Mouse (Mus musculus) midbrain, embryonic 15.5 days (tissue): Measurements from ENCODE around the gene Lamtor1. TPM values are rescaled to one million over a fixed set of nuclear protein-coding genes. Genes with fewer than 3 reads are reported as not detected.

ENCODE experiments used
- ATAC-seq: fragments of 200-750 bp; cut with Nextera tagmentation; replicated peaks from 2 replicates; pipeline ENCODE4 v1.8.0; 2017; ENCODE audit warnings: moderate TSS enrichment
- H3K27ac ChIP-seq: fragments of 300-500 bp; sonication (generic); 2 replicates; pipeline ENCODE4 v1.5.1; 2015; ENCODE audit warnings: mild to moderate bottlenecking, inconsistent platforms
- H3K27me3 ChIP-seq: fragments of 300-500 bp; sonication (generic); replicated peaks from 2 replicates; pipeline ENCODE4 v1.6.1; 2015; ENCODE audit warnings: inconsistent platforms
- H3K36me3 ChIP-seq: fragments of 300-500 bp; sonication (generic); replicated peaks from 2 replicates; pipeline ENCODE4 v1.6.1; 2015; ENCODE audit warnings: inconsistent platforms
- H3K4me1 ChIP-seq: fragments of 300-500 bp; sonication (generic); 2 replicates; pipeline ENCODE4 v1.6.1; 2015; ENCODE audit warnings: inconsistent platforms
- H3K4me2 ChIP-seq: fragments of 300-500 bp; sonication (generic); 2 replicates; pipeline ENCODE4 v1.6.1; 2015; ENCODE audit warnings: inconsistent platforms, mild to moderate bottlenecking, moderate library complexity
- H3K4me3 ChIP-seq: fragments of 300-500 bp; sonication (generic); 2 replicates; pipeline ENCODE4 v1.5.1; 2015; ENCODE audit warnings: mild to moderate bottlenecking, inconsistent platforms
- H3K9ac ChIP-seq: fragments of 300-500 bp; sonication (generic); 2 replicates; pipeline ENCODE4 v1.6.1; 2015; ENCODE audit warnings: mild to moderate bottlenecking, inconsistent platforms
- H3K9me3 ChIP-seq: fragments of 300-500 bp; sonication (generic); 2 replicates; pipeline ENCODE4 v1.6.1; 2016; ENCODE audit warnings: inconsistent platforms
- WGBS: fragments of 180-500 bp; shearing (Covaris S2); methylation state at CpG from one replicate; pipeline ENCODE4 v1.1.7; 2015; ENCODE audit warnings: mixed read lengths; 5-methylcytosine and 5-hydroxymethylcytosine counted together
- polyA plus RNA-seq: library from polyadenylated mRNA; unstranded; fragments of >200 nt; fragmentation: Nextera tagmentation; extraction: Ambion mirVana; gene quantifications from 2 replicates; pipeline ENCODE4 v1.2.1, GENCODE M21; 2015

Gene Lamtor1
- polyA plus RNA-seq, 1 experiment from 2014 or later = 154 TPM

DNA sequence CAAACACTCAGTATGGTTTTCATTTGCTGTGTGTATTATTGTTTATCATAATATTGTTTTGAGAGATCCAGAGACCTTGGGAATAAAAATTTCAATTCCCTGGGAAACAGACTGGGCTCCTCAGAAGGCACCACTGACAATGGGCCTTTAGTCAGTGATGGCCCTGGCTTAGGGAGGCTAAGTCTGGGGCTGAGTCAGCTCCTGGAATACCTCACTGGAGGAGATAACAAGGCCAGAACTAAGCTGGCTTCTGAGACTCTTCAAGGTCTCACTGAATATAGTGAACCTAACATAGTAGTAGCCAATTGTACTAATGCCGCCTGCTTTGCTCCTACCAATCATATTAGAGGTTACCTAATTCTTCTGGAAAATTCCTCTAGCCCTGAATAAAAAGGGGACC, 29.7 kb upstream of the Lamtor1 start:
- no peaks in the 10 kb centered on the region for H3K36me3 ChIP-seq
- 93% methylated on average over 1 of the region's 1 CpGs for WGBS
- no peak for ATAC-seq
- H3K9ac ChIP-seq = no peak overlapping the region
- H3K27me3 ChIP-seq = no peaks in the 10 kb centered on the region
- no peak overlapping the region for H3K4me2 ChIP-seq
- H3K4me3 ChIP-seq = no peak overlapping the region
- H3K27ac ChIP-seq = no peak overlapping the region
- no peaks in the 10 kb centered on the region for H3K4me1 ChIP-seq
- no peaks in the 10 kb centered on the region for H3K9me3 ChIP-seq

- no peaks in the 10 kb centered on the region for H3K36me3 ChIP-seq
Observed at GRCm38 (mm10) chr7:101880855-101881254, 24.8 kb upstream of the Lamtor1 start.

DNA sequence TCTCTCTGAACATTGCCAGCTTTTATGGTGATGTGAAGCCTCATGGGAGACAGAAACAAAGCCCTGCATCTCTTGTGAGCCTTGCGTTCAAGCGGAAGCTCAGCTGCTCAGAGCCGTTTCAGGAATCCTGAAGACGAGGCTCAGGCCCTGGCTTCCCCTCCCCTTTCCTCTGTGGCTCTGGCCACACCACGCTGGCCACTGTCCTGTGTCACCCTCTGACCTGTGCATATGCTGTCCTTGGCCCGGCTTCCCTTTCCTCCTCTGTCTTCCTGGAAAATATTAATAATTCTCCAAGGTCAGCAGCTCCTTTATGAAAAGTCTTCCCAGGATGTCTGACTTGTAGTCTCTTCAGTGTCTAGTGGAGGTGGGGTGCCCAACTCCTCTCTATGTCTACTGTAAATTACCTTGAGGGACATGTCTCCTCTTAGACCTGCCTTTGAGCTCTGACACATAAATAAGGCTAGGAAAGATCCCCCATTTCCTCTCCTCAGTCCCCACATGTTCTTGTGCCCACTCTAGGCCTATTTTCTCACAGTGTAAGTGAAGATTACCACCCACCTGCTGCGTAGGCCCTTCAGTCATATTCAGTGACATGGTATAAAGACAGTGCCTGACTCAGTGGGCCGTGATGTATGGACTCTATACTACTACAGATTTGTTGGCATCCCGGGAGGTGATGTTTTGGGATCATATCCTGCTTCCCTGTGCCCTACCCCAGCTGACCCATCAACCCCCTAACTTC, 23.1 kb upstream of the Lamtor1 start:
- Histone ChIP-seq H3K27me3 (no peaks in the 10 kb centered on the region), H3K9me3 (no peaks in the 10 kb centered on the region), H3K4me3 (no peak overlapping the region), H3K4me1 (no peaks in the 10 kb centered on the region), H3K27ac (no peak overlapping the region), H3K36me3 (no peaks in the 10 kb centered on the region), H3K9ac (no peak overlapping the region), H3K4me2 (no peak overlapping the region)
- 64% methylated on average over 9 of the region's 9 CpGs for WGBS
- no peak for ATAC-seq

More at GRCm38 (mm10) chr7:101880855-101881254, 24.8 kb upstream of the Lamtor1 start:
- Histone ChIP-seq H3K4me1 (no peaks in the 10 kb centered on the region), H3K27me3 (no peaks in the 10 kb centered on the region), H3K4me3 (no peak overlapping the region), H3K9ac (no peak overlapping the region), H3K27ac (no peak overlapping the region), H3K9me3 (no peaks in the 10 kb centered on the region), H3K4me2 (no peak overlapping the region)
- 81% methylated on average over 4 of the region's 4 CpGs for WGBS
- no peak for ATAC-seq

GRCm38 (mm10) chr7:101884160-101884559, 21.5 kb upstream of the Lamtor1 start:
- 94% methylated on average over 4 of the region's 4 CpGs for WGBS

DNA sequence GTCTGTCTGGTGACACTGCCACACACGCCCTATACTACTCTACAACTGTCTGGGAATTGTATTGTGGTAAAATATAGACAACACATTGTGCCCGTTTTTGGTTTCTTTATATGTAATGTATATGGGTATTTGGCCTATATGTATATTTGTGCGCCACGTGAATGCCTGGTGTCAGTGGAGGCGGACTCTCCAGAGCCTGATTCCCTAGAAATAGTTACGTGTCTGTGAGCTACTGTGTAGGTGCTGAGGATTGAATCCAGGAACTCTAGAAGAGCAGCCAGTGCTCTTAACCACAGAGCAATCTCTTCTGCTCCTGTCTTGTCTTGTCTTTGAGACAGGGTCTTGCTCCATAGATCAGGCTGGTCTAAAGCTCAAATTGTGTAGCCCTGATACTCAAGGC, 19.4 kb upstream of the Lamtor1 start:
- Histone ChIP-seq H3K9ac (no peak overlapping the region), H3K27ac (no peak overlapping the region), H3K36me3 (no peaks in the 10 kb centered on the region), H3K4me2 (no peak overlapping the region), H3K9me3 (no peaks in the 10 kb centered on the region), H3K4me1 (no peaks in the 10 kb centered on the region), H3K4me3 (no peak overlapping the region), H3K27me3 (no peaks in the 10 kb centered on the region)
- WGBS = 87% methylated on average over 6 of the region's 6 CpGs
- ATAC-seq = no peak

More at GRCm38 (mm10) chr7:101884160-101884559, 21.5 kb upstream of the Lamtor1 start:
- Histone ChIP-seq H3K9me3 (no peaks in the 10 kb centered on the region), H3K4me1 (no peaks in the 10 kb centered on the region), H3K27me3 (no peaks in the 10 kb centered on the region), H3K4me2 (no peak overlapping the region), H3K4me3 (no peak overlapping the region), H3K27ac (no peak overlapping the region), H3K36me3 (no peaks in the 10 kb centered on the region), H3K9ac (no peak overlapping the region)
- no peak for ATAC-seq

GRCm38 (mm10) chr7:101888460-101888859, 17.2 kb upstream of the Lamtor1 start:
- H3K36me3 ChIP-seq = no peaks in the 10 kb centered on the region
- no peaks in the 10 kb centered on the region for H3K4me1 ChIP-seq
- H3K27me3 ChIP-seq = no peaks in the 10 kb centered on the region
- 87% methylated on average over 4 of the region's 4 CpGs for WGBS
- H3K9me3 ChIP-seq = no peaks in the 10 kb centered on the region
- H3K4me3 ChIP-seq = no peak overlapping the region
- H3K4me2 ChIP-seq = no peak overlapping the region
- ATAC-seq = no peak
- H3K9ac ChIP-seq = no peak overlapping the region
- H3K27ac ChIP-seq = no peak overlapping the region

DNA sequence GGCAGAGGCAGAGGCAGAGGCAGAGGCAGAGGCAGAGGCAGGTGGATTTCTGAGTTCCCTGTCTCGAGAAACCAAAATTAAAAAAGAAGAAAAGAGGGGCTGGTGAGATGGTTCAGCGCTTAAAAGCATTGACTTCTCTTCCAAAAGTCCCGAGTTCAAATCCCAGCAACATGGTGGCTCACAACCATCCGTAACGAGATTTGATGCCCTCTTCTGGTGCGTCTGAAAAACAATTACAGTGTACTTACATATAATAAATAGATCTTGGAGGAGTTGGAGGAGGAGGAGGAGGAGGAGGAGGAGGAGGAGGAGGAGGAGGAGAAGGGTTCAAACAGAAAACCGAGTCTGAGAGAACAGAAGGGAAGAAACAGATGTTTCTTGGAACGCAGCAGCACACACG, 10.0 kb upstream of the Lamtor1 start:
- H3K4me2 ChIP-seq = peak overlapping the region; percentile 38
- no peaks in the 10 kb centered on the region for H3K9me3 ChIP-seq
- H3K9ac ChIP-seq = peak overlapping the region; percentile 65
- peak overlapping the region; percentile 94 for H3K27ac ChIP-seq
- H3K27me3 ChIP-seq = no peaks in the 10 kb centered on the region
- WGBS = 36% methylated on average over 9 of the region's 9 CpGs
- peak overlapping the region; percentile 73 for H3K4me3 ChIP-seq
- 0 out of 2 replicates have a peak, but pooled peaks cover 3% of the 10 kb centered on the region for H3K36me3 ChIP-seq
- no peak; the same call in 1 of the 2 replicates for ATAC-seq
- H3K4me1 ChIP-seq = peaks cover 16% of the 10 kb centered on the region

DNA sequence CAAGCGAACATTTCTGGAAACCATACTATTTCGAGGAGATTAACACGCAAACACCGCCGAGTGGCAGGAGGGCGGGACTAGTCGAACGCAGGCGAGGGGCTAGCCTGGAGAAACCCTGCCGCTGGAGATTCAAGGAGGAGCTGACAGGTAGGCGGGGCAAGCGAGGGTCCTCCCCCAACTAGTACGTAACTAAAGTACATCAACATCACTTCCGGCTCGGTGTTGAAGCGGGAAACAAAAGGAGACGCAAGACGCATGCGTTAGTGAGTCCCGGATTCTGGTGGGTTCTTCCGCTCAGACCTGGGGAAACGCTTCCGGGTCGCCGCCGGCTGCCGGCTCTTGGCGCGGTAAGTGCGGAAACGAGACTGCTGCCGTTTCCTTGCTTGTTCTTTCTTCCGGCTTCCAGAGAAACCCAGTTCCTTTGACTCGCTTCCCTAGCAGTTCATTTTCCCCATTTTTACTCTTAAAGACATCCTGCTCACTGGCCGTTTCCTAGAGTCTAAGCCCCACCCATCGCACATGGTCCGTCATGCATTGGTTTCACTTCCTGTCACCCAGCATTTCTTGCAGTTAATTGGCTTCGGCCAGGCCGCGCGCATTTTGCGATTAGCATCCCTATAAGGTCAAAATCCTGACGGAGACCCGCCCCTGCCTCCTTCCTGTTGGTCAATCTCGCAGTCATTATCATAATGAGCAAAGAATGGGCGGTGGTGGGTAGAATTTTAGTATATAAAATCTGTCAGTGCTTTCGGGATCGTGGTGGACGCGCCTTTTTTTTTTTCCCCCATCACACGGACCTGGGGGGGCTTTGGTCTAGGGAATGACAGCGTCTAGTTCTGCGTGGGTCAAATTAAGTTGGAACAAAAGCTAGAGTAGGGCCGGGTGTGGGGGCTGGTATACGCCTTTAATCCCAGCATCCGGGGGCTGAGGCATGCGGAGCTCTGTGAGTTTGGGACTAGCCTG, 9.3 kb upstream of the Lamtor1 start:
- ATAC-seq = peak; percentile 98
- Histone ChIP-seq H3K27me3 (no peaks in the 10 kb centered on the region), H3K27ac (peak overlapping the region; percentile 94), H3K9me3 (no peaks in the 10 kb centered on the region), H3K4me1 (peaks cover 16% of the 10 kb centered on the region), H3K9ac (peak overlapping the region; percentile 65), H3K4me2 (peak overlapping the region; percentile 49), H3K4me3 (peak overlapping the region; percentile 73), H3K36me3 (0 out of 2 replicates have a peak, but pooled peaks cover 3% of the 10 kb centered on the region)
- WGBS = under 1% methylated on average over 57 of the region's 57 CpGs

DNA sequence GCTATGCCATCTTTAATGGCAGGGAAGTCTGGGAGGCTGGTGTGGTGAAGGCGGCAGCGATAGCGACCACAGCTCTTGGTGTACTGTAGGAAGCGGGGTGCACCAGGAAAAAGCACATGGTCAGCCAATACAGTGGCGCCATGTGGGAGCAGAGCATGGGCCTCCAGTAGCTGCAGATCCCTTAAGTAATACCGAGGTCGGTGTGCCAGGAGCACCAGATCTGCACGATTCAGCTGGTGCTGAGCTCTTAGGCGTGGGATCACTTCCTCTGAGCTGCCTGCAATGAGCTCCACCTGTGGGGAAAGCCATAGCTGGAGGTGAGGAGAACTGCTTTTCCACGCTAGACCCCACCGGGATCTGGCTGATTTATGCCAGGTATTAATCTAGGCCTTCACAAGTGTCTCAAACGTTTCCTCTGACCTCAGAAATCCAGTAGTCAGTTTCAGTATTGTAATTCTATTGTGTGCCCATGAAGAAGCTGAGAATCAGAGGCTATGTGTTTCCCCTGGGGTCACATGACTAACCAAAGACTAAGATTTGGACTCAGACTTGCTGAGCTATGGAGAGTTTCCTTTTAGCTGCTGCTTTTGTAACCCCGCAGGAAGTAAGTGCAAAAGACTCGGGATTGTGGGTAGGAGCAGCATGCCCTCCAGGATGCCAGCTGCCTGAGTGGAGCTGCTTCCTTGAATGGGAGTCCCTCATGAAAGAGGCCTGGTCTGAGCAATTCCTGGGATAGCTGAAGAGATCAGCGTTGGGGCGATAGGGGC, 5.2 kb upstream of the Lamtor1 start:
- 96% methylated on average over 16 of the region's 16 CpGs for WGBS
- no peak for ATAC-seq

DNA sequence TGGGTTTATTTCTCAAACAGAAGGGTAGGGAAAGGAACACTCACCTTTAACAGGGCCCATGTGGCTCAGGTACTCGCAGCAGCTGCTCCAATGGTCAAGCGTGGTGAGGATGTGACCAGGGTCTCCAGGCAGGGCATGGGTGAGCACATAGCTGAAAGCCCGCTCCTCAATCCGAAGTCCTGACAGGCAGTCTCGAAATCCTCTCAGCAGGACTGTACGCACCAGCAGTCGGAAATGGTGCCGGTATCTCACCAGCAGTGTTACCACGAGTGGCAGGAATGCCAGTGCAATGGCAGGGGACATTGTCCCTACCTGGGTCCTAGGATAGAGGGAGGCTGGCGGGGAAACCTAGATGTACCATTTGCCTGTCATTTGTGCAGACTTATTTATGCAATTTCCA, 3.7 kb upstream of the Lamtor1 start:
- 93% methylated on average over 10 of the region's 10 CpGs for WGBS
- H3K4me3 ChIP-seq = no peak overlapping the region
- ATAC-seq = no peak

More for the DNA sequence above, 5.2 kb upstream of the Lamtor1 start:
- no peak overlapping the region for H3K4me3 ChIP-seq
- peaks cover 13% of the 10 kb centered on the region for H3K4me1 ChIP-seq
- H3K9me3 ChIP-seq = no peaks in the 10 kb centered on the region
- H3K27ac ChIP-seq = no peak overlapping the region
- H3K27me3 ChIP-seq = no peaks in the 10 kb centered on the region
- no peak overlapping the region for H3K9ac ChIP-seq
- 0 out of 2 replicates have a peak, but pooled peaks cover 3% of the 10 kb centered on the region for H3K36me3 ChIP-seq
- H3K4me2 ChIP-seq = no peak overlapping the region

DNA sequence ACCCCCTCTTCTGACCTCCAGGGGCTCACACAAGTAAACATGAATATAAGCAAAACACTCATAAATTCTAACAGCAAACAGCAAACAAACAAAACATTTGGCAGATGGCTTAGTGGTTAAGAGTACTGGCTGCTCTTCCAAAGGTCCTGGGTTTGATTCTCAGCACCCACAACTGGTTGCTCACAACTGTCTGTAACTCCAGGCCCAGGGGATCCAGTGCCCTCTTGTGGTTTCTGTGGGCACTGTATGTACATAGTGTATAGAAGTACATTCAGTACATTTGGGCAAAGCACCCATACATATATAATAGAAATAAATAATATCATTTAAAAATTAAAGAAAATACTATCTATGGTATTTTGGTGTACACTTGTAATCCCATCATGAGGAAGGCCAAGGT, 2.9 kb upstream of the Lamtor1 start:
- Histone ChIP-seq H3K36me3 (0 out of 2 replicates have a peak, but pooled peaks cover 3% of the 10 kb centered on the region), H3K9ac (no peak overlapping the region), H3K4me3 (no peak overlapping the region), H3K4me2 (no peak overlapping the region), H3K4me1 (peaks cover 18% of the 10 kb centered on the region), H3K9me3 (no peaks in the 10 kb centered on the region), H3K27ac (no peak overlapping the region), H3K27me3 (no peaks in the 10 kb centered on the region)
- no peak for ATAC-seq

More for the DNA sequence above, 3.7 kb upstream of the Lamtor1 start:
- peaks cover 19% of the 10 kb centered on the region for H3K4me1 ChIP-seq
- no peak overlapping the region for H3K4me2 ChIP-seq
- H3K27me3 ChIP-seq = no peaks in the 10 kb centered on the region
- no peaks in the 10 kb centered on the region for H3K9me3 ChIP-seq
- H3K9ac ChIP-seq = no peak overlapping the region
- no peak overlapping the region for H3K27ac ChIP-seq
- H3K36me3 ChIP-seq = 0 out of 2 replicates have a peak, but pooled peaks cover 3% of the 10 kb centered on the region
